Mouse (Mus musculus) G1E (cell line): ENCODE results near the gene Il17d. TPM values are rescaled to one million over a fixed set of nuclear protein-coding genes. Genes with fewer than 3 reads are reported as not detected.

ENCODE experiments used
- ATAC-seq: 2 replicates; pipeline ENCODE4 v1.8.0; 2016; ENCODE audit warnings: mild to moderate bottlenecking; ENCODE audit not compliant: insufficient number of reproducible peaks, poor library complexity, low FRiP score, severe bottlenecking; ENCODE audit errors: extremely low read depth
- DNase-seq: peaks from one replicate; pipeline ENCODE4 v3.0.0; 2012; ENCODE audit warnings: low spot score
- H3K27me3 ChIP-seq: 2 replicates; pipeline ENCODE4 v1.6.1; 2012; ENCODE audit warnings: mild to moderate bottlenecking, low read length, inconsistent platforms; ENCODE audit not compliant: insufficient read depth
- H3K36me3 ChIP-seq: replicated peaks from 2 replicates; pipeline ENCODE3; 2012; ENCODE audit warnings: mild to moderate bottlenecking, inconsistent platforms
- H3K4me1 ChIP-seq: 2 replicates; pipeline ENCODE4 v1.6.1; 2012; ENCODE audit warnings: low read depth, low read length, inconsistent platforms, mixed read lengths; ENCODE audit not compliant: insufficient read depth
- H3K4me3 ChIP-seq: 2 replicates; pipeline ENCODE4 v1.5.1; 2012; ENCODE audit warnings: low read depth, mild to moderate bottlenecking, inconsistent platforms, low read length, moderate library complexity, mixed read lengths
- H3K9me3 ChIP-seq: replicated peaks from 2 replicates; pipeline ENCODE4 v1.6.1; 2012; ENCODE audit warnings: inconsistent platforms
- CTCF ChIP-seq: IDR thresholded peaks from 2 replicates; pipeline ENCODE4 v1.5.1; 2012; ENCODE audit warnings: low read depth, low read length, inconsistent platforms, mixed read lengths
- GATA1 ChIP-seq: IDR thresholded peaks from 2 replicates; pipeline ENCODE4 v1.6.1; 2012; ENCODE audit warnings: borderline replicate concordance, low read length, inconsistent platforms, mixed read lengths
- GATA2 ChIP-seq: IDR thresholded peaks from 2 replicates; pipeline ENCODE4 v1.6.1; 2012; ENCODE audit warnings: low read depth, low read length, inconsistent platforms, borderline replicate concordance
- POLR2AphosphoS5 ChIP-seq: IDR thresholded peaks from 2 replicates; pipeline ENCODE4 v1.6.1; 2012; ENCODE audit warnings: low read depth, low read length, inconsistent platforms; ENCODE audit not compliant: insufficient replicate concordance
- TAL1 ChIP-seq: conservative IDR thresholded peaks from 2 replicates; pipeline ENCODE4 v1.6.1; 2012; ENCODE audit warnings: low read depth, low read length, inconsistent platforms, mixed read lengths
- polyA plus RNA-seq: library from polyadenylated mRNA; stranded (reverse); fragments of >175 nt; gene quantifications from 2 replicates; pipeline ENCODE4 v1.2.3, GENCODE M21; 2012
- total RNA-seq, 2 experiments: library from RNA; stranded (forward) in 1 of 2; stranded (reverse) in 1 of 2; fragments of 200-1000 nt in 1 of 2; fragments of >200 nt in 1 of 2; fragmentation: Nextera tagmentation in 1 of 2; gene quantifications; 2 replicates each; pipeline ENCODE4 v1.2.3; 2014 to 2017

Gene Il17d
- total and polyA plus RNA-seq, 3 experiments = 0.05 TPM; not detected in 2

- ATAC-seq (no peak), DNase-seq (no peak)
- TF ChIP-seq CTCF (no peak), GATA1 (no peak), POLR2AphosphoS5 (no peak), TAL1 (no peak), GATA2 (no peak)
- Histone ChIP-seq H3K4me3 (no peak overlapping the region), H3K27me3 (peaks cover 25% of the 10 kb centered on the region), H3K4me1 (peaks cover 3% of the 10 kb centered on the region), H3K36me3 (peaks cover 6% of the 10 kb centered on the region), H3K9me3 (no peaks in the 10 kb centered on the region)
These were observed 19.0 kb downstream of the Il17d start for GRCm38 (mm10) chr14:57543420-57544039.

GRCm38 (mm10) chr14:57545526-57545925, 20.9 kb downstream of the Il17d start:
- no peak overlapping the region for H3K4me3 ChIP-seq
- DNase-seq (no peak), ATAC-seq (no peak)
- H3K4me1 ChIP-seq = peaks cover 3% of the 10 kb centered on the region
- H3K36me3 ChIP-seq = peaks cover 25% of the 10 kb centered on the region
- no peaks in the 10 kb centered on the region for H3K9me3 ChIP-seq
- TF ChIP-seq POLR2AphosphoS5 = no peak
- peaks cover 15% of the 10 kb centered on the region for H3K27me3 ChIP-seq

- Histone ChIP-seq H3K9me3 (no peaks in the 10 kb centered on the region), H3K27me3 (peaks cover 9% of the 10 kb centered on the region), H3K4me3 (no peak overlapping the region), H3K36me3 (peaks cover 28% of the 10 kb centered on the region), H3K4me1 (peaks cover 3% of the 10 kb centered on the region)
- TF ChIP-seq POLR2AphosphoS5 = no peak
- ATAC-seq (no peak), DNase-seq (no peak)
These were observed 21.6 kb downstream of the Il17d start for GRCm38 (mm10) chr14:57546131-57546530.

GRCm38 (mm10) chr14:57546557-57547021, 22.0 kb downstream of the Il17d start:
- Histone ChIP-seq H3K36me3 (peaks cover 28% of the 10 kb centered on the region), H3K4me3 (no peak overlapping the region), H3K4me1 (peaks cover 3% of the 10 kb centered on the region), H3K9me3 (no peaks in the 10 kb centered on the region), H3K27me3 (peaks cover 8% of the 10 kb centered on the region; the same call in 1 of the 2 replicates)
- ATAC-seq = no peak
- TF ChIP-seq CTCF (no peak), TAL1 (no peak), GATA1 (no peak), GATA2 (no peak), POLR2AphosphoS5 (no peak)
- no peak for DNase-seq

- Histone ChIP-seq H3K4me1 (peaks cover 3% of the 10 kb centered on the region), H3K27me3 (peaks cover 7% of the 10 kb centered on the region; the same call in 1 of the 2 replicates), H3K36me3 (peaks cover 28% of the 10 kb centered on the region), H3K9me3 (no peaks in the 10 kb centered on the region), H3K4me3 (no peak overlapping the region)
- DNase-seq (no peak), ATAC-seq (no peak)
- TF ChIP-seq GATA2 (no peak), TAL1 (no peak), POLR2AphosphoS5 (no peak), GATA1 (no peak), CTCF (no peak)
These were observed 22.5 kb downstream of the Il17d start for GRCm38 (mm10) chr14:57547062-57547461.

- ATAC-seq (no peak), DNase-seq (no peak)
- Histone ChIP-seq H3K4me1 (no peaks in the 10 kb centered on the region; the same call in 1 of the 2 replicates), H3K36me3 (peaks cover 64% of the 10 kb centered on the region), H3K27me3 (no peaks in the 10 kb centered on the region), H3K4me3 (no peak overlapping the region), H3K9me3 (no peaks in the 10 kb centered on the region)
- no peak for TF ChIP-seq TAL1
- no peak for TF ChIP-seq GATA2
- TF ChIP-seq GATA1 = no peak
- no peak for TF ChIP-seq CTCF
- no peak for TF ChIP-seq POLR2AphosphoS5
These were observed 28.4 kb downstream of the Il17d start for GRCm38 (mm10) chr14:57552945-57553344.

GRCm38 (mm10) chr14:57554434-57554833, 29.9 kb downstream of the Il17d start:
- Histone ChIP-seq H3K9me3 (no peaks in the 10 kb centered on the region), H3K4me1 (no peaks in the 10 kb centered on the region; the same call in 1 of the 2 replicates), H3K36me3 (peaks cover 58% of the 10 kb centered on the region), H3K27me3 (no peaks in the 10 kb centered on the region), H3K4me3 (no peak overlapping the region)
- DNase-seq = no peak
- ATAC-seq = no peak
- TF ChIP-seq GATA1 (no peak), GATA2 (no peak), CTCF (no peak), POLR2AphosphoS5 (no peak), TAL1 (no peak)
